Mouse (Mus musculus): ENCODE data around the gene Cnn3.

GRCm38 (mm10) chr3:121485201-121485600 lies 58.9 kb downstream of the Cnn3 start:
- TF ChIP-seq CTCF (IDR thresholded peaks at IDR 0.05) (no peak), EP300 (IDR thresholded peaks at IDR 0.05; ENCODE audit: insufficient read depth, low read depth, low read length) (no peak), POLR2A (IDR thresholded peaks at IDR 0.05; ENCODE audit: insufficient read depth, low read depth, low read length) (no peak)
